21 mouse cellular contexts compared by ENCODE assay signal in the genomic region with DNA sequence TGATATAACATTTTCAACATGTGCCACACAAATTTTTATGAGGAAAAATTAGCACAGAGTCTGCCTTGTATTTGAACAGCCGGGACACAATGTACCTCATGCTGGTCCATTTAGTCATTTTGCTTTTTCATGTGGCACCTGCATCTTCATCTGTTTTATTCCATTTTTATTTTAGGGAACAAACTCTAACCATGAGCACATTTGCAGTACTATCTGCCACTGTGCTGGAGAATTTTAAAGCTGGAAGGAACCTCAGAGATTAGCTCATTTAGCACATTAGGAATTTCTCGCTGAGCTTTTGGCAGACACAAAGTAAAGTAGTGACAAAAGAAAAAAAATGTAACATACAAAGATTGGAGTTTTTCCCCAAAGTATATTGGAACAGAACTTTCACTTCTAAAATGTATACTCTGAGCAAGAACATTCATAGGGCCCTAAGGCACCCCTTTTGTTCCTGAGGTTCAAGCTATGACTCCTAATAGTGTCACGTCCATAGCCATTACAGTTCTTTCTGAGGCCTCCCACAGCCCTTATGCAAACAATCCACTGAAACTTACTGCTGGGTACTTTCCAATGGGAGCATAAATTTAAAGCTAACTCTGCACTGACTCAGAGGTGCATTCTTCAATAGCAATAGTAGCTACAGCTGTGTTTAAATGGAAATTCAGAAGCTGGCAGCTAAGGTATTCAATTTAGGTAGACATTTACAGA.
A peak's percentile ranks its signal among the peaks of the same experiment; 100 is the strongest.
DNase-seq lines count a peak whose midpoint lies in the region.
"Had no signal": no experiment of that assay in that cellular context is flagged by ENCODE, and none has a peak within 500 bp of the region (broad histone marks: within the 10 kb centered on the region; RNA-seq: fewer than 3 reads in every experiment).

No protein-coding gene starts in this region.

- peak; percentile 6 to 28 for DNase-seq in frontal cortex, postnatal 36 days (ENCODE audit: low spot score in 2 of 2)
- DNase-seq in frontal cortex, postnatal 10 days (ENCODE audit: low spot score in 2 of 2), result no peak
- DNase-seq in right cerebral cortex, adult 18-20 months, result peak; percentile 18
- no peak for DNase-seq in right cerebral cortex, postnatal 25 days
- peak; percentile 52 for DNase-seq in layer of hippocampus, adult 9-10 months (ENCODE audit: low spot score)
- DNase-seq in telencephalon, adult 2 months (ENCODE audit: low read depth, low spot score), result peak; percentile 80
- DNase-seq in lung, postnatal 10 days, result no peak
- DNase-seq: adrenal gland, postnatal 25 days; cerebellum, adult 2 months; cerebellum, postnatal 14 days; gastrocnemius, adult 2 months; gastrocnemius, postnatal 36 days; heart, adult 18-20 months; heart, postnatal 4 days; kidney, adult 9 months; kidney, postnatal 25 days; lung, postnatal 36 days; right cerebral cortex, postnatal 14 days; spleen, adult 18-20 months; thymus, adult 2 months; thymus, postnatal 36 days had no signal

Comparison
In these comparisons a context has a peak if more than half of its experiments do, and no peak if none do; other contexts are left out.
1. DNase-seq: peak in frontal cortex, postnatal 36 days (2 of 2), right cerebral cortex, adult 18-20 months (single experiment), layer of hippocampus, adult 9-10 months (single experiment) and telencephalon, adult 2 months (single experiment); none in frontal cortex, postnatal 10 days (0 of 2), right cerebral cortex, postnatal 25 days (single experiment) and lung, postnatal 10 days (single experiment).